Mouse (Mus musculus) myocyte (in vitro differentiated cells): ENCODE measurements at regions not wholly inside any gene's neighbourhood (a gene's known extent, or its start where the extent isn't known, plus 50 kb on each side); places are given as distances from the start of the nearest gene placed in this dataset.

Experiments
- E2F4 ChIP-seq: IDR thresholded peaks from one replicate; pipeline ENCODE4 v1.6.1; 2011; ENCODE audit warnings: mild to moderate bottlenecking, control low read depth, moderate library complexity; ENCODE audit not compliant: insufficient read depth
- MAX ChIP-seq: IDR thresholded peaks from one replicate; pipeline ENCODE4 v1.6.1; 2011; ENCODE audit warnings: low read depth, mild to moderate bottlenecking, control low read depth
- POLR2A ChIP-seq: IDR thresholded peaks from one replicate; pipeline ENCODE4 v1.6.1; 2011; ENCODE audit warnings: low read depth, mild to moderate bottlenecking, control low read depth, moderate library complexity; ENCODE audit not compliant: insufficient read length
- USF1 ChIP-seq: IDR thresholded peaks from one replicate; pipeline ENCODE4 v1.6.1; 2011; ENCODE audit warnings: low read depth, mild to moderate bottlenecking, control low read depth, moderate library complexity

DNA sequence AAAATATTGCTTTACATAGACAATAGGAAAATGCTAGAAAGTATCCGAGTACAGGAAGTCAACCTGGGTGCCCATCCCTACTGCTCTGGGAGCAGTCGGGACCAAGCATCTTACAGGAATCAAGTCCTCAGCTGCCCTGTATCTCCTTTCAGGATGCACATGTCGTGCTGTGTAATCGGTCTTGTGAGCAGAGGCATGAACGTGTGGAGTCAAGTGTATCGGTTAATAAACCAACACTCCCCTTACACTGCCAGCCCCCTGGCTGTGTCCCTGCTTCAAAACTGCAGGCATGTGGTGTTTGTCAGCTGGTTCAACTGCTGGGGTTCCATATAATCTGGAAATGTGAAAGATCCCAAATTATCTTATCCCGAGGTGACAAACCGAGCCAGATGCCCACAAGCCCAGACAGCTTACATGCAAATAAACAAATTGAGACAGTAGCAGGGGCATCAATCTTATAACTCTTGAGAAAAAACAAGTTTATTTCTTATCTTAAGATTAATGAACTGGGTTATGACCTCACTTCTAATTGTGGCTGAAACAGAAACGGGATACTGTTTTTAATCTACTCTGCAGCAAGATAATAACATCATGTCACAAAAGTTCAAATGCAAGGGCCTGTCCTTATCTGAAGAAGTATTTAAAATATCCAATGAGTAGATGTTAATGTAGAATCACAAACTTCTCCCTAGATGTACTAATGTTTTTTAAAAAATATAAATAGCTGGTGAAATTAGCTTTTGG, 193.6 kb downstream of the Qdpr start:
- no peak for TF ChIP-seq USF1
- TF ChIP-seq POLR2A, result no peak
- TF ChIP-seq E2F4, result no peak
- no peak for TF ChIP-seq MAX
